Mouse (Mus musculus): Measurements from ENCODE around the gene Atp6v1g2.

GRCm38 (mm10) chr17:35209785-35210535, 23.5 kb upstream of the Atp6v1g2 start:
- TF ChIP-seq MYOG (IDR thresholded peaks at IDR 0.05; ENCODE audit: control insufficient read depth, extremely low read depth, insufficient read length) (no peak), CTCF (IDR thresholded peaks at IDR 0.05; ENCODE audit: control insufficient read depth, insufficient read depth, insufficient read length) (no peak), MAX (IDR thresholded peaks at IDR 0.05) (no peak), MYOD1 (IDR thresholded peaks at IDR 0.05; ENCODE audit: control insufficient read depth, insufficient read length, low read depth) (no peak), USF1 (IDR thresholded peaks at IDR 0.05; ENCODE audit: low read depth) (no peak)
